ENCODE assay signal across 18 mouse cellular contexts in genomic region chr11:77181528-77181927, GRCm38 (mm10). TPM values are rescaled to one million over a fixed set of nuclear protein-coding genes. Genes with fewer than 3 reads are reported as not detected.
"Had no signal": no experiment of that assay in that cellular context is flagged by ENCODE, and none has a peak within 500 bp of the region (broad histone marks: within the 10 kb centered on the region; RNA-seq: fewer than 3 reads in every experiment).

No protein-coding gene starts in this region.

- ATAC-seq: hindbrain, embryonic 16.5 days; inflammation-experienced regulatory T-cells, adult 6 months; liver, embryonic 12.5 days had no signal

- H3K9ac ChIP-seq: heart, embryonic 12.5 days; hindbrain, embryonic 12.5 days; hindbrain, embryonic 14.5 days; kidney, embryonic 15.5 days; limb, embryonic 13.5 days; limb, embryonic 15.5 days; liver, embryonic 12.5 days had no signal

- H3K27me3 ChIP-seq: heart, embryonic 12.5 days; hindbrain, embryonic 12.5 days; kidney, embryonic 15.5 days; limb, embryonic 13.5 days; limb, embryonic 15.5 days; liver, embryonic 12.5 days had no signal

- H3K4me3 ChIP-seq: gastrocnemius, adult 2 months; heart, embryonic 10.5 days; heart, embryonic 12.5 days; hindbrain, embryonic 10.5 days; hindbrain, embryonic 12.5 days; kidney, embryonic 15.5 days; limb, embryonic 13.5 days; limb, embryonic 15.5 days; liver, embryonic 12.5 days had no signal

- H3K4me2 ChIP-seq: heart, embryonic 12.5 days; hindbrain, embryonic 12.5 days; hindbrain, embryonic 14.5 days; kidney, embryonic 15.5 days; limb, embryonic 13.5 days; limb, embryonic 15.5 days; liver, embryonic 12.5 days had no signal

- H3K36me3 ChIP-seq: heart, embryonic 10.5 days; heart, embryonic 12.5 days; hindbrain, embryonic 10.5 days; hindbrain, embryonic 12.5 days; kidney, embryonic 15.5 days; limb, embryonic 13.5 days; limb, embryonic 15.5 days; liver, embryonic 12.5 days had no signal

- H3K27ac ChIP-seq: gastrocnemius, adult 2 months; heart, embryonic 10.5 days; hindbrain, embryonic 10.5 days; hindbrain, embryonic 12.5 days; hindbrain, embryonic 14.5 days; kidney, embryonic 15.5 days; kidney, postnatal 0 days; limb, embryonic 13.5 days; limb, embryonic 15.5 days; liver, embryonic 12.5 days had no signal

- H3K4me1 ChIP-seq: hindbrain, embryonic 10.5 days; hindbrain, embryonic 12.5 days; kidney, embryonic 15.5 days; limb, embryonic 13.5 days; limb, embryonic 15.5 days; liver, embryonic 12.5 days had no signal

- H3K9me3 ChIP-seq: heart, embryonic 10.5 days; heart, embryonic 12.5 days; hindbrain, embryonic 10.5 days; hindbrain, embryonic 12.5 days; kidney, embryonic 15.5 days; limb, embryonic 13.5 days; limb, embryonic 15.5 days; liver, embryonic 12.5 days had no signal

- DNase-seq: gastrocnemius, adult 2 months; gastrocnemius, postnatal 10 days; gastrocnemius, postnatal 25 days; kidney, adult 8-10 months; kidney, postnatal 14 days had no signal

RNA-seq across cellular contexts. Expression of gene Efcab5, which starts 7.2 kb away (rescaled TPM):
- polyA plus RNA-seq: liver, adult 2 months had no signal
